In the genomic region with DNA sequence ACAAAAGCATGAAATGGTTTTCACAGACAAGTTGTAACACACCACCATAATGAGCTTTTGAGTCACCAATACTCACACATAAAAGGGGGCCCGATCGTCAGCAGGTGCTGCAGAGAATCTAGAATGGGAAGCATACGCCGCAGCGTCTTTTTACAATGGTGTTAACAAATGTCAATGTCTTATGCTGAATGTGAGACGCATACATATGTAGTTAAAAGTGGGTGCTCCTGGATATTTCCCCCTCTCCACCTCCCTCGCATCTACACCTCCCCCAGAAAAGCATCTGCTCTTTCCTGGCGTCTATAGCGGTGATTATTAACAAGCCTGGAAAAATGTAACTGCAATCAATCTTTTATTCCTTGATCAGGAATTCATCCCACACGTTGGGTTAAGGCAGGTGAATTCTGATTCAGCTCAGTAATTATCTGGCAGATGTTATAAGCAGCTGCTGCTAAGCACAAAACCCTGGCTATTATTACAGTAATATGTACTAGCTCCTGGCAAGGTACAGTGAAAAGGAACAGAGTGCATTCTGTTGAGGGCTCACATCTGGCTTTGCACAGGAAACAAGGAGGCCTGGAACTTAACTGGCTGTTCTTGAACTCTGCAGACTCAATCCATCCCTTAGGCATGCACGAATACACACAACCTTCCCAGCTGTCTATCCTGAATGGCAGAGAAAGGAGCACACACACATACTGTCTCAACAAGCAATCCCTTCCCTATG, we compare ENCODE assay signal across 10 mouse cellular contexts.
A peak's percentile ranks its signal among the peaks of the same experiment; 100 is the strongest.
DNase-seq lines count a peak whose midpoint lies in the region; ATAC-seq and TF ChIP-seq lines count a peak whose summit lies in the region.
"Had no signal": no experiment of that assay in that cellular context is flagged by ENCODE, and none has a peak within 500 bp of the region (broad histone marks: within the 10 kb centered on the region; RNA-seq: fewer than 3 reads in every experiment).

No protein-coding gene starts in this region.

- ATAC-seq in forebrain, embryonic 13.5 days: peak; percentile 83
- peak; percentile 58; the same call in 1 of the 2 replicates for ATAC-seq in midbrain, postnatal 0 days (ENCODE audit: low FRiP score)
- no peak for ATAC-seq in inflammation-experienced regulatory T-cells, adult 6 months

- peak; percentile 11 for DNase-seq in heart, adult 8-10 months (ENCODE audit: low spot score)
- DNase-seq in heart, postnatal 14 days: no peak
- peak; percentile 82 for DNase-seq in layer of hippocampus, adult 9-11 months
- DNase-seq in midbrain, postnatal 0 days (ENCODE audit: low spot score): peak; percentile 3
- DNase-seq in kidney, postnatal 14 days: no peak
- no peak for DNase-seq in adrenal gland, postnatal 10 days

- no peak overlapping the region for H3K4me3 ChIP-seq in forebrain, embryonic 13.5 days
- H3K4me3 ChIP-seq in midbrain, postnatal 0 days (ENCODE audit: low read depth, low read length): no peak overlapping the region
- H3K4me3 ChIP-seq: kidney, embryonic 15.5 days; megakaryocyte, embryonic 14.5 days had no signal

- H3K36me3 ChIP-seq in forebrain, embryonic 13.5 days (ENCODE audit: poor library complexity, severe bottlenecking): peaks cover 17% of the 10 kb centered on the region
- no peaks in the 10 kb centered on the region for H3K36me3 ChIP-seq in midbrain, postnatal 0 days (ENCODE audit: insufficient read depth, low read length)

- peaks cover 16% of the 10 kb centered on the region for H3K4me1 ChIP-seq in forebrain, embryonic 13.5 days
- H3K4me1 ChIP-seq in midbrain, postnatal 0 days (ENCODE audit: insufficient read depth, low read length): 0 out of 2 replicates have a peak, but pooled peaks cover 4% of the 10 kb centered on the region
- H3K4me1 ChIP-seq: megakaryocyte, embryonic 14.5 days had no signal

- H3K4me2 ChIP-seq in forebrain, embryonic 13.5 days: peak overlapping the region; percentile 24; the same call in 1 of the 2 replicates
- H3K4me2 ChIP-seq in midbrain, postnatal 0 days (ENCODE audit: low read depth, low read length, poor library complexity, severe bottlenecking): peak overlapping the region; percentile 20
- H3K4me2 ChIP-seq: kidney, embryonic 15.5 days had no signal

- no peaks in the 10 kb centered on the region for H3K9me3 ChIP-seq in forebrain, embryonic 13.5 days (replicated peaks)
- H3K9me3 ChIP-seq in midbrain, postnatal 0 days (ENCODE audit: low read length): no peaks in the 10 kb centered on the region
- H3K9me3 ChIP-seq: kidney, embryonic 15.5 days; megakaryocyte, embryonic 14.5 days had no signal

- intact Hi-C loops in heart, postnatal 14 days (cut with DNase I): no loop called here

- 36% methylated on average over 11 of the region's 11 CpGs for WGBS in forebrain, embryonic 13.5 days
- 23% methylated on average over 11 of the region's 11 CpGs for WGBS in midbrain, postnatal 0 days

- H3K9ac ChIP-seq in forebrain, embryonic 13.5 days: 0 out of 2 replicates have a peak overlapping the region, but pooled peaks have one; percentile 9
- 0 out of 2 replicates have a peak overlapping the region, but pooled peaks have one; percentile 19 for H3K9ac ChIP-seq in midbrain, postnatal 0 days (replicated peaks; ENCODE audit: low read length, poor library complexity, severe bottlenecking)
- H3K9ac ChIP-seq: kidney, embryonic 15.5 days had no signal

- TF ChIP-seq CTCF in midbrain, postnatal 0 days (IDR thresholded peaks at IDR 0.05): no peak

- H3K27ac ChIP-seq in forebrain, embryonic 13.5 days: peak overlapping the region; percentile 84
- peak overlapping the region; percentile 47 for H3K27ac ChIP-seq in midbrain, postnatal 0 days (ENCODE audit: low read depth, low read length)
- H3K27ac ChIP-seq: kidney, embryonic 15.5 days had no signal

- no peaks in the 10 kb centered on the region for H3K27me3 ChIP-seq in forebrain, embryonic 13.5 days
- H3K27me3 ChIP-seq in midbrain, postnatal 0 days (ENCODE audit: insufficient read depth, low read length): no peaks in the 10 kb centered on the region
- H3K27me3 ChIP-seq: kidney, embryonic 15.5 days; megakaryocyte, embryonic 14.5 days had no signal

Comparison
In these comparisons a context has a peak if more than half of its experiments do, and no peak if none do; other contexts are left out.
1. DNase-seq: peak in heart, adult 8-10 months (single experiment), layer of hippocampus, adult 9-11 months (single experiment) and midbrain, postnatal 0 days (single experiment); none in heart, postnatal 14 days (0 of 2), kidney, postnatal 14 days (single experiment) and adrenal gland, postnatal 10 days (single experiment).